Mouse (Mus musculus) liver, postnatal 0 days (tissue): ENCODE data around the gene Dek.

ENCODE experiments used
- CTCF ChIP-seq: sonication (generic); IDR thresholded peaks from 2 replicates; pipeline ENCODE4 v1.5.1; 2016; ENCODE audit warnings: antibody characterized with exemption, low read depth
- EP300 ChIP-seq: IDR thresholded peaks from 2 replicates; pipeline ENCODE4 v1.6.1; 2016; ENCODE audit warnings: antibody characterized with exemption, low read depth, mild to moderate bottlenecking

DNA sequence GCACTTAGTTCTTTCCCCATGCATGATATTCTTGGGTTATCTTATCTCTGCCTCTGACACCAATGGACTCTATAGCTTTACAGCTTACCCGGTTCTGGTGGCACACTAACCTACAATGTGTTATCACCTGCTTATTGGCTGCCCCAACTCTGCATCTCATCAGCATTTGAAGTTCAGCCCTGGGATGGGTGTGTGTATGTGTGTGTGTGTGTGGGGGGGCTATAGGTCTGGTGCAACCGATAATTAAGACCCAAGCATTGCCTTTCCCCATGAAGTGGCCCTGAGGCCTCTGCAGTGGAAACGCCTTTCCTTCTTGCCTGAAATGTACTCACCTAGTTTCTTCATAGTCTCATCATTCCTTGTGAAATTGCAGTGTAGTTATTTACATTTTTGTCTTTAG lies 10.0 kb upstream of the Dek start:
- TF ChIP-seq EP300: no peak
- no peak for TF ChIP-seq CTCF
